Mouse (Mus musculus) heart, embryonic 15.5 days (tissue): ENCODE data around the gene Iqschfp. TPM values are rescaled to one million over a fixed set of nuclear protein-coding genes. Genes with fewer than 3 reads are reported as not detected.

ENCODE experiments used
- ATAC-seq: fragments of 200-750 bp; cut with Nextera tagmentation; replicated peaks from 2 replicates; pipeline ENCODE4 v1.8.0; 2017; ENCODE audit warnings: low read depth, moderate TSS enrichment; ENCODE audit not compliant: insufficient number of reproducible peaks, insufficient read depth, low FRiP score
- H3K27ac ChIP-seq: fragments of 300-500 bp; sonication (generic); 2 replicates; pipeline ENCODE4 v1.5.1; 2015; ENCODE audit warnings: mild to moderate bottlenecking, inconsistent platforms
- H3K27me3 ChIP-seq: fragments of 300-500 bp; sonication (generic); 2 replicates; pipeline ENCODE4 v1.6.1; 2015; ENCODE audit warnings: inconsistent platforms
- H3K36me3 ChIP-seq: fragments of 300-500 bp; sonication (generic); 2 replicates; pipeline ENCODE4 v1.6.1; 2015; ENCODE audit warnings: mild to moderate bottlenecking, inconsistent platforms
- H3K4me1 ChIP-seq: fragments of 300-500 bp; sonication (generic); replicated peaks from 2 replicates; pipeline ENCODE4 v1.6.1; 2015; ENCODE audit warnings: inconsistent platforms
- H3K4me2 ChIP-seq: fragments of 300-500 bp; sonication (generic); 2 replicates; pipeline ENCODE4 v1.6.1; 2015; ENCODE audit warnings: inconsistent platforms, mild to moderate bottlenecking, moderate library complexity
- H3K4me3 ChIP-seq: fragments of 300-500 bp; sonication (generic); 2 replicates; pipeline ENCODE4 v1.5.1; 2015; ENCODE audit warnings: mild to moderate bottlenecking, inconsistent platforms
- H3K9ac ChIP-seq: fragments of 300-500 bp; sonication (generic); 2 replicates; pipeline ENCODE4 v1.6.1; 2015; ENCODE audit warnings: mild to moderate bottlenecking, inconsistent platforms
- H3K9me3 ChIP-seq: fragments of 300-500 bp; sonication (generic); replicated peaks from 2 replicates; pipeline ENCODE4 v1.6.1; 2016; ENCODE audit warnings: inconsistent platforms
- WGBS: fragments of 180-500 bp; shearing (Covaris S2); methylation state at CpG from one replicate; pipeline ENCODE4 v1.1.7; 2015; ENCODE audit warnings: mixed read lengths; 5-methylcytosine and 5-hydroxymethylcytosine counted together
- polyA plus RNA-seq: library from polyadenylated mRNA; unstranded; fragments of >200 nt; fragmentation: Nextera tagmentation; extraction: Ambion mirVana; gene quantifications from 2 replicates; pipeline ENCODE4 v1.2.1, GENCODE M21; 2015

Iqschfp gene
- polyA plus RNA-seq, 1 experiment from 2014 or later, result not detected

- Histone ChIP-seq H3K4me3 (peak overlapping the region; percentile 41), H3K27me3 (no peaks in the 10 kb centered on the region), H3K36me3 (no peaks in the 10 kb centered on the region), H3K9ac (no peak overlapping the region), H3K4me2 (peak overlapping the region; percentile 61), H3K4me1 (peaks cover 12% of the 10 kb centered on the region), H3K27ac (no peak overlapping the region), H3K9me3 (no peaks in the 10 kb centered on the region)
- WGBS, result 4% methylated on average over 7 of the region's 7 CpGs
- peak; percentile 74 for ATAC-seq
Measured at GRCm38 (mm10) chr3:68542944-68543501, 651.0 kb downstream of the Iqschfp start.

- no peaks in the 10 kb centered on the region for H3K36me3 ChIP-seq
- ATAC-seq, result no peak
- 67% methylated on average over 7 of the region's 7 CpGs for whole genome bisulfite sequencing
- H3K4me1 ChIP-seq, result peaks cover 12% of the 10 kb centered on the region
- H3K4me3 ChIP-seq, result no peak overlapping the region
- H3K4me2 ChIP-seq, result no peak overlapping the region
- H3K27me3 ChIP-seq, result no peaks in the 10 kb centered on the region
- H3K27ac ChIP-seq, result no peak overlapping the region
- no peaks in the 10 kb centered on the region for H3K9me3 ChIP-seq
- H3K9ac ChIP-seq, result no peak overlapping the region
Measured at GRCm38 (mm10) chr3:68544811-68545210, 652.8 kb downstream of the Iqschfp start.

- H3K4me1 ChIP-seq, result peaks cover 17% of the 10 kb centered on the region
- 50% methylated on average over 6 of the region's 6 CpGs for WGBS
- H3K27me3 ChIP-seq, result no peaks in the 10 kb centered on the region
- no peak overlapping the region for H3K9ac ChIP-seq
- no peaks in the 10 kb centered on the region for H3K36me3 ChIP-seq
- no peak for ATAC-seq
- no peak overlapping the region for H3K4me3 ChIP-seq
- no peak overlapping the region for H3K27ac ChIP-seq
- no peaks in the 10 kb centered on the region for H3K9me3 ChIP-seq
- H3K4me2 ChIP-seq, result no peak overlapping the region
Measured at GRCm38 (mm10) chr3:68545898-68546297, 653.9 kb downstream of the Iqschfp start.

GRCm38 (mm10) chr3:68555087-68555662 lies 663.1 kb downstream of the Iqschfp start:
- Histone ChIP-seq H3K4me2 (no peak overlapping the region), H3K9me3 (no peaks in the 10 kb centered on the region), H3K27ac (no peak overlapping the region), H3K27me3 (no peaks in the 10 kb centered on the region), H3K4me1 (peaks cover 26% of the 10 kb centered on the region), H3K36me3 (no peaks in the 10 kb centered on the region), H3K9ac (no peak overlapping the region), H3K4me3 (no peak overlapping the region)
- peak; percentile 24; the same call in 1 of the 2 replicates for ATAC-seq
- WGBS, result 29% methylated on average over 4 of the region's 4 CpGs

GRCm38 (mm10) chr3:68556891-68557290 lies 664.9 kb downstream of the Iqschfp start:
- WGBS, result 73% methylated on average over 9 of the region's 9 CpGs
- Histone ChIP-seq H3K36me3 (no peaks in the 10 kb centered on the region), H3K4me1 (peaks cover 24% of the 10 kb centered on the region), H3K27ac (no peak overlapping the region), H3K4me3 (no peak overlapping the region), H3K9ac (no peak overlapping the region), H3K9me3 (no peaks in the 10 kb centered on the region), H3K4me2 (no peak overlapping the region), H3K27me3 (no peaks in the 10 kb centered on the region)
- no peak for ATAC-seq

- H3K9me3 ChIP-seq, result no peaks in the 10 kb centered on the region
- no peak overlapping the region for H3K27ac ChIP-seq
- no peak for ATAC-seq
- WGBS, result 36% methylated on average over 6 of the region's 6 CpGs
- no peak overlapping the region for H3K9ac ChIP-seq
- H3K4me3 ChIP-seq, result no peak overlapping the region
- H3K4me1 ChIP-seq, result peaks cover 21% of the 10 kb centered on the region
- no peaks in the 10 kb centered on the region for H3K27me3 ChIP-seq
- H3K4me2 ChIP-seq, result no peak overlapping the region
- no peaks in the 10 kb centered on the region for H3K36me3 ChIP-seq
Measured at GRCm38 (mm10) chr3:68558744-68559143, 666.7 kb downstream of the Iqschfp start.

GRCm38 (mm10) chr3:68560057-68560456 lies 668.0 kb downstream of the Iqschfp start:
- no peaks in the 10 kb centered on the region for H3K9me3 ChIP-seq
- H3K27me3 ChIP-seq, result no peaks in the 10 kb centered on the region
- no peaks in the 10 kb centered on the region for H3K36me3 ChIP-seq
- H3K4me2 ChIP-seq, result no peak overlapping the region
- no peak overlapping the region for H3K4me3 ChIP-seq
- no peak overlapping the region for H3K27ac ChIP-seq
- WGBS, result 75% methylated on average over 5 of the region's 5 CpGs
- peaks cover 21% of the 10 kb centered on the region for H3K4me1 ChIP-seq
- ATAC-seq, result no peak
- H3K9ac ChIP-seq, result no peak overlapping the region

GRCm38 (mm10) chr3:68562838-68563237 lies 670.8 kb downstream of the Iqschfp start:
- H3K9ac ChIP-seq, result no peak overlapping the region
- no peaks in the 10 kb centered on the region for H3K36me3 ChIP-seq
- no peak overlapping the region for H3K27ac ChIP-seq
- no peak overlapping the region for H3K4me2 ChIP-seq
- peaks cover 17% of the 10 kb centered on the region for H3K4me1 ChIP-seq
- no peaks in the 10 kb centered on the region for H3K27me3 ChIP-seq
- WGBS, result 68% methylated on average over 2 of the region's 2 CpGs
- no peak overlapping the region for H3K4me3 ChIP-seq
- ATAC-seq, result no peak
- H3K9me3 ChIP-seq, result no peaks in the 10 kb centered on the region

GRCm38 (mm10) chr3:68563922-68564321 lies 671.9 kb downstream of the Iqschfp start:
- Histone ChIP-seq H3K4me2 (no peak overlapping the region), H3K27ac (no peak overlapping the region)
- WGBS, result 55% methylated on average over 8 of the region's 8 CpGs

GRCm38 (mm10) chr3:68564978-68565674 lies 673.1 kb downstream of the Iqschfp start:
- Histone ChIP-seq H3K9me3 (no peaks in the 10 kb centered on the region), H3K27me3 (no peaks in the 10 kb centered on the region), H3K4me2 (no peak overlapping the region), H3K9ac (no peak overlapping the region), H3K36me3 (no peaks in the 10 kb centered on the region), H3K4me1 (peaks cover 8% of the 10 kb centered on the region), H3K27ac (no peak overlapping the region), H3K4me3 (no peak overlapping the region)
- 78% methylated on average over 10 of the region's 10 CpGs for WGBS
- no peak for ATAC-seq

More at GRCm38 (mm10) chr3:68563922-68564321, 671.9 kb downstream of the Iqschfp start:
- Histone ChIP-seq H3K9ac (no peak overlapping the region), H3K27me3 (no peaks in the 10 kb centered on the region), H3K36me3 (no peaks in the 10 kb centered on the region), H3K9me3 (no peaks in the 10 kb centered on the region), H3K4me3 (no peak overlapping the region), H3K4me1 (peaks cover 11% of the 10 kb centered on the region)
- ATAC-seq, result no peak

- no peaks in the 10 kb centered on the region for H3K27me3 ChIP-seq
Measured at GRCm38 (mm10) chr3:68565675-68566055, 673.6 kb downstream of the Iqschfp start.

More at GRCm38 (mm10) chr3:68565675-68566055, 673.6 kb downstream of the Iqschfp start:
- no peaks in the 10 kb centered on the region for H3K36me3 ChIP-seq
- no peak overlapping the region for H3K27ac ChIP-seq
- WGBS, result 77% methylated on average over 4 of the region's 4 CpGs
- ATAC-seq, result no peak
- peaks cover 8% of the 10 kb centered on the region for H3K4me1 ChIP-seq
- no peak overlapping the region for H3K4me3 ChIP-seq
- H3K9ac ChIP-seq, result no peak overlapping the region
- H3K9me3 ChIP-seq, result no peaks in the 10 kb centered on the region
- H3K4me2 ChIP-seq, result no peak overlapping the region
